Mouse (Mus musculus) hindbrain, embryonic 10.5 days (tissue): ENCODE measurements around the gene Ccnc. TPM values are rescaled to one million over a fixed set of nuclear protein-coding genes. Genes with fewer than 3 reads are reported as not detected.
"Not testable (repeated sequence)": the region's sequence is repeated elsewhere in the genome, so short reads cannot be mapped to it uniquely, and the experiment has no call there.

Experiments
- DNase-seq: peaks from one replicate; pipeline ENCODE4 v3.0.0-alpha.2; 2017; ENCODE audit warnings: low spot score
- H3K27ac ChIP-seq: fragments of 300-500 bp; sonication (generic); 2 replicates; pipeline ENCODE4 v1.5.1; 2016; ENCODE audit warnings: mild to moderate bottlenecking, moderate library complexity
- H3K27me3 ChIP-seq: fragments of 300-500 bp; sonication (generic); 2 replicates; pipeline ENCODE4 v1.6.1; 2016; ENCODE audit warnings: mild to moderate bottlenecking; ENCODE audit not compliant: poor library complexity, insufficient read depth, severe bottlenecking
- H3K36me3 ChIP-seq: fragments of 300-500 bp; sonication (generic); 2 replicates; pipeline ENCODE4 v1.6.1; 2016; ENCODE audit warnings: mild to moderate bottlenecking, moderate library complexity
- H3K4me1 ChIP-seq: fragments of 300-500 bp; sonication (generic); replicated peaks from 2 replicates; pipeline ENCODE4 v1.6.1; 2016; ENCODE audit warnings: mild to moderate bottlenecking
- H3K4me3 ChIP-seq: fragments of 300-500 bp; sonication (generic); 2 replicates; pipeline ENCODE4 v1.5.1; 2016; ENCODE audit warnings: mild to moderate bottlenecking, moderate library complexity
- H3K9me3 ChIP-seq: fragments of 300-500 bp; sonication (generic); 2 replicates; pipeline ENCODE4 v1.6.1; 2016; ENCODE audit warnings: mild to moderate bottlenecking, moderate library complexity
- WGBS: fragments of 180-500 bp; shearing (Covaris S2); methylation state at CpG from one replicate; pipeline ENCODE4 v1.1.7; 2016; 5-methylcytosine and 5-hydroxymethylcytosine counted together
- polyA plus RNA-seq: library from polyadenylated mRNA; unstranded; fragments of >200 nt; fragmentation: Nextera tagmentation; extraction: Ambion mirVana; gene quantifications from 2 replicates; pipeline ENCODE4 v1.2.1, GENCODE M21; 2016

Gene Ccnc
- polyA plus RNA-seq, 1 experiment from 2014 or later = 65.1 TPM

DNA sequence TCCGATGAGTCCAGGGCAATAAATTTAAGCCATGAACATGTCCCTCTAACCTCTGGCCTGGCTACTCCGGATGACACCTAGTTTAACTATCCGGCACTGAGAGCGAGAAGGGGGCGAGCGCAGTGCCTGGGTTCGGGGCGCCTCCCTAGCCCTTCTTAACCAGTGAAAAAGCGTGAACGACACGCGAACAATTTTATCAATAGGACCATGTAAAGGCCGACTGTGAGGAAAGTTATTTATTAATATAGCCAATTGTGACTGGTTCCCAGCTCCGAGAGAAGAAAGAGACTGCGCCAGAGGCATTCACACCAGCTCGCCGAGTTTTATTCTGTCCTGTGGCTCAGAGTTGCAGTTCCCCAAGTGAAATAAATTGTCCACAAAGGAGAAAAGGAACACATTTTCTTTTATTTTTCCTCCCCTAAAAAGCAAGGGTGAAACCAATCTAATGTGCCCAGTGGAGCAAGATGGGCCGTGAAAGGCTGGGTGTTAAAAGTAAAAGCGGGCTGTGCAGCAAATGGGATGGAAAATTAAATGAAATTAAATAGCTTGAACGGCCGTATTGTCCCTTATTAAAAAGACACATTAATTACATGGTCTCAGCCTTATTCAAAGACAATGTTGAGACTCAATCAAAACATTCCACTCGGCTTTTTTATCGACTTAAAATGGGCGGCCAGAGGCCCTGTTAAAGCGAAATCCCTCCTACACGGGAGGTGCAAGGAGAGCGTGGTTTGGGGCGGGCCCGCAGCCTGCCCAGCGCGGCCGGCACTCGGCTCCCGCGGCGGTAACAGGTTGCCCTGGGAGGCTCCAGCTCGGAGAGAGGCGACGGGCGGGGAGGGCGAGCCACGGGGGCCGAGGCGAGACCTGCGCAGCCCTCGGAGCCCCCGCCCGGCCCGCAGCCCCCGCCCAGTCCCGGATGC is 39.5 kb upstream of the Ccnc start:
- Histone ChIP-seq H3K4me1 (peaks cover 16% of the 10 kb centered on the region), H3K4me3 (peak overlapping the region; percentile 66), H3K27ac (peak overlapping the region; percentile 88), H3K9me3 (no peaks in the 10 kb centered on the region), H3K36me3 (no peaks in the 10 kb centered on the region), H3K27me3 (peaks cover 99% of the 10 kb centered on the region)
- WGBS = 1% methylated on average over 51 of the region's 51 CpGs
- DNase-seq = peak; percentile 70

DNA sequence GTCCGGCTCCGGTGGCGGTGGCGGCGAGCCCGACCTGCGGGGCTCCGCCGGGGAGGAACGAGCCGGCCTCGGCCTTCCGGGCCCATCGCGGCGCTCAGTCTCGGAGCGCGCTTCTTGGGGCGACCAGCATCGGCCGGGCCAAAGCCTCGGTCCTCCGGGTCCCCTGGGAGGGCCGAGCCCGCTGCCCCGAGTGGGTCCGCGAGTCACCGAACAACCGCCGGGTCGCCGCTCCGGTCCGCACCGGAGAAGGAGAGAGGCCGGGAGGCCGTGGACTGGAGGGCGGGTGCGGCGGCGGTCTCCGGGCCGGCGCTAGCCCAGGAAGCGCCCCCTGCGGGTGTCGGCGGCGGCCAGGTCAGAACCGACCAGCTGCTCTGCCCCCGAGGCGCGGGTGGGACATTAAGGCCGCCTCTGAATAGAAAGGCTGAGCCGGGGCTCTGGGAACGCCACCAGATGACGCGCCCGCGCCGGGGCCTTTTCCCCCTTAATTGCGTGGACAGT is 38.7 kb upstream of the Ccnc start:
- DNase-seq = peak; percentile 81
- H3K9me3 ChIP-seq = no peaks in the 10 kb centered on the region
- peaks cover 99% of the 10 kb centered on the region for H3K27me3 ChIP-seq
- peaks cover 16% of the 10 kb centered on the region for H3K4me1 ChIP-seq
- H3K36me3 ChIP-seq = no peaks in the 10 kb centered on the region
- WGBS = under 1% methylated on average over 58 of the region's 64 CpGs
- peak overlapping the region; percentile 88 for H3K27ac ChIP-seq
- peak overlapping the region; percentile 66 for H3K4me3 ChIP-seq

DNA sequence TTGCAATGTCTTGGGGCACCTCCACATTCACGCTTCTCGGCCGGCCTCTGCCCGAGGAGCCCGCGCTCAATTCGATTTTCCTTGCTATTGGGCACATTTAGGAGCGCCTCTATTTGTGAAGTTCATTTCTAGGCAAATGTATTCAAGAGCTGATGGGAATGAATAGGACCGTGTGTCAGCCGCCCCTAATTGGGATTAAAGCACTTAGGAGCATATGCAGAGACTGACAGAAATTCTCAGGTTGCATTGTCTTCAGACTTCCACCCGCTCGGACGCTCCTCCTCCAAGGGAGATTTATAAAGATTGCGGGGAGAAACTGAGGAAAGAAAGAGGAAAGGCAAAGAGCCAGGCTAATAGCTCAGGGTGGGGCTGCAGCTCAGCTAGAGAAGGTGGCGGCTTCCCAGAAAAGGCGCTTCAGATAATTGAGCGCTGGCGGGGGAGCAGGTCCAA is 38.0 kb upstream of the Ccnc start:
- H3K36me3 ChIP-seq = no peaks in the 10 kb centered on the region
- peaks cover 16% of the 10 kb centered on the region for H3K4me1 ChIP-seq
- WGBS = under 1% methylated on average over 18 of the region's 18 CpGs
- H3K9me3 ChIP-seq = no peaks in the 10 kb centered on the region
- H3K4me3 ChIP-seq = peak overlapping the region; percentile 66; the same call in 1 of the 2 replicates
- H3K27me3 ChIP-seq = peaks cover 96% of the 10 kb centered on the region
- peak; percentile 70 for DNase-seq
- H3K27ac ChIP-seq = no peak overlapping the region

DNA sequence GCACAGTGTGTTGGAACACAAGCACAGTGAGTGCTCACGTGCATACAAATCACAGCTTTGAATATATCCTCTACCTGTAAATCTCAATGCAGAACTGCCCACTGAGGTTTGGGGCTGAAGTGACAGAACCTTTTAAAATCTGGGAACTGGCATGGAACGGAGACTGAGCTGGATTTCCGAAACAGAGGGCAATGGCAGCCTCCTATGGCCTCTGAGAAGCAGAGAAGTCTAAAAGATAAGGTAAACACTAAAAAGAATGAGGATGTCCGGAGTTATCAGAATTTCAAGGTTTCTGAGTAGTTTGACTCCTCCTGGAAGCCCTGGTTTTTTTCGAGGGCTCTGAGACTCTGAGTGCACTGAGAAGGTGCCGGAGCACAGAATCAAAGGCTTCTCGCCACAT is 37.3 kb upstream of the Ccnc start:
- Histone ChIP-seq H3K27me3 (peaks cover 96% of the 10 kb centered on the region), H3K4me1 (peaks cover 14% of the 10 kb centered on the region), H3K27ac (no peak overlapping the region), H3K36me3 (no peaks in the 10 kb centered on the region), H3K9me3 (no peaks in the 10 kb centered on the region), H3K4me3 (no peak overlapping the region)
- no peak for DNase-seq
- WGBS = 7% methylated on average over 7 of the region's 7 CpGs

DNA sequence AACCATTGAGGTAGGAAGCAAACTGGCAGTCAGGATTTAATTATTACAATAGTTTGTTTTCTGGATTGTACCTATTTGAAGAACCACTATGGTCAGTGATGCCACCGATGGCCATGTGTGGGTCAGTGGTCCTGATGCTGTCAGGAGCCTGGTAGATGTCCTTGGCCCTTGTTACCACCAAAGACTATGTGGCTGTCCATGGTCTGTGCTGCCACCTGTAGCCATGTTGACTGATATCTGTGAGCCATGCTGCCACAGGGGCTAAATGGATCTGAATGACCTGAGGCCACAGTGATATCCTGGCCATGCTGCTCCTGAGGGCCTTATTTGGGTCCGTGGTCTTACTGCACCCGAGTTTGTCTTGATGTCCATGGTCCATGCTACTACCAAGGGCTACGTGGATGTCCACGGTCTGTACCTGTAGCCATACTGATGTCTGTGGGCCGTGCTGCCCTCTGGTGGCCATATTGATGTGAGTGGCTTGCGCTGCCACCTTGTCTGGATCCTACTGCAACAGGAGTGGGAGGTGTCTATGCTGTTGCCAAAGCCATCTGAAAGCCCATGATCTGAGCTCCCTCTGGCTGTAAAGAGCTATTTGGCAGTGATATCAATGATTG is 31.8 kb upstream of the Ccnc start:
- Histone ChIP-seq H3K27me3 (peaks cover 52% of the 10 kb centered on the region), H3K4me1 (no peaks in the 10 kb centered on the region), H3K9me3 (no peaks in the 10 kb centered on the region), H3K36me3 (no peaks in the 10 kb centered on the region), H3K4me3 (no peak overlapping the region), H3K27ac (no peak overlapping the region)
- DNase-seq = peak; percentile 59
- 33% methylated on average over 7 of the region's 7 CpGs for WGBS

DNA sequence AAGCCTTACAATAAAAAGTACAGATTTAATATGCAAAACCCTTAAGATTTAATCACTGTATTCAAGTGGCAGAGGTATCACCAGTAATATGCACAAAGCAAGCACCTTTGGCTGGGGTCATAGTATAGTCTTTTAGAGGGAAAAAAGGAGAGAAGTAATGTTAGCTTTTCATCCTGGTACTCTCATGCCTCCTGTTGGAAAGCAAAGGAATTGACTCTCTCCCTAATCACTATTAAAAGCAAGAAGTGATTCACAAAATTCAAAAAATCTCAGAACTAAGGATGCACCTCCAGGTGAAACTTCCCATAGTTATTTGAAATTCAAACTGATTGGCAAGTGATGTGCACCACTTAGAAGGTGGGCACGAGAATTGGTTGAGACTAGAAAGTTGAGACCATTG is 22.5 kb upstream of the Ccnc start:
- WGBS = 57% methylated on average over 1 of the region's 1 CpGs
- no peak for DNase-seq

DNA sequence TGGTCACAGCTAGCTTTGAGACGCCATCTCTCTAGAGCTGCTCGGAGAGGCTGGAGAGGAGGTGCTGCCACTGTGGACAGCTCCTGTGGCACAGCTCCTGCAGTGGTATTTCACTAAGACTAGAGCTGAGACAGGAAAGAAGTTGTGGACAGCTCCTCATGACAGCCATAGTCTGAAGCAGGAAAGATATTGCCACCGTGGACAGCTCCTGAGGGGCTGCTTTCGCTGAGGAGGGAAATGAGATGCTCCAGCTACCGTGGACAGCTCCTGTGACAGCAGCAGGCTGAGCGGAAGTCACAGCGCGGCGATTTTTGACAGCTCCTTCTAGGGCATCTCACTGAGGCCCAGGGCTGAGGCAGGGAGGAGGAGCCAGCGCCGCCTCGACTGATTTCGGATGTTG is 15.4 kb upstream of the Ccnc start:
- Histone ChIP-seq H3K4me3 (peak overlapping the region; percentile 28), H3K4me1 (peaks cover 7% of the 10 kb centered on the region; the same call in 1 of the 2 replicates), H3K36me3 (no peaks in the 10 kb centered on the region), H3K27me3 (no peaks in the 10 kb centered on the region), H3K27ac (no peak overlapping the region), H3K9me3 (no peaks in the 10 kb centered on the region)
- peak; percentile 82 for DNase-seq
- WGBS = 8% methylated on average over 13 of the region's 13 CpGs

More for the DNA sequence above, 22.5 kb upstream of the Ccnc start:
- H3K9me3 ChIP-seq = no peaks in the 10 kb centered on the region
- no peak overlapping the region for H3K4me3 ChIP-seq
- no peaks in the 10 kb centered on the region for H3K4me1 ChIP-seq
- H3K27me3 ChIP-seq = no peaks in the 10 kb centered on the region
- H3K36me3 ChIP-seq = no peaks in the 10 kb centered on the region
- H3K27ac ChIP-seq = no peak overlapping the region

DNA sequence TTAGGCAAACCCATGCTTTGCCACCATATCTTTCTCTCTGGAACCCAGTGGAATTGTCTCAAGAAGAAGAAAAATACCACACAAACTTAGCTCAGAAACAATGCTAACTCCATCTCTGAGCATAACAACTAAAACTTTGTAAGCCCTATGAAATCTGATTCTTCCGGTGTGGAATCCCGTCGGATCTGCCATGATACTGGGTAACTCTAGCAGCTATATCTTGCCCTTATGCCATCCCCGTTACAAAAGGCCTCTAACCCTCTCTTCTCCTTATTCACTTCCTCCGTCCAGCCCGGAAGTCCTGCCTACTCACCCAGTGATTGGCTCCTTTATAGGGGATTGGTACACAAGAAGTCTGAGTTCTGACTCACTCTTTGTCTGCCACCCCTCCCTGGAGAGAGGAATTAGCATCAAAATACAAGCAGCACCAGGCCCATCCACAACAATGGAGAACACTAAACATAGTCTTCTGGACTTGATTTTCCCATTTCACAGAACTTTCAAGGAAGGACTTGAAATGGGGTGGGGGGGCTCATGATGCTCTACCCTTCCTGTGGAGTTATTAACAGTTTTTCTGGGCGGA is 4.7 kb upstream of the Ccnc start:
- 43% methylated on average over 7 of the region's 7 CpGs for WGBS
- Histone ChIP-seq H3K4me1 (peaks cover 7% of the 10 kb centered on the region; the same call in 1 of the 2 replicates), H3K4me3 (no peak overlapping the region), H3K36me3 (no peaks in the 10 kb centered on the region), H3K27ac (peak overlapping the region; percentile 56), H3K27me3 (no peaks in the 10 kb centered on the region), H3K9me3 (no peaks in the 10 kb centered on the region)
- peak; percentile 30 for DNase-seq

DNA sequence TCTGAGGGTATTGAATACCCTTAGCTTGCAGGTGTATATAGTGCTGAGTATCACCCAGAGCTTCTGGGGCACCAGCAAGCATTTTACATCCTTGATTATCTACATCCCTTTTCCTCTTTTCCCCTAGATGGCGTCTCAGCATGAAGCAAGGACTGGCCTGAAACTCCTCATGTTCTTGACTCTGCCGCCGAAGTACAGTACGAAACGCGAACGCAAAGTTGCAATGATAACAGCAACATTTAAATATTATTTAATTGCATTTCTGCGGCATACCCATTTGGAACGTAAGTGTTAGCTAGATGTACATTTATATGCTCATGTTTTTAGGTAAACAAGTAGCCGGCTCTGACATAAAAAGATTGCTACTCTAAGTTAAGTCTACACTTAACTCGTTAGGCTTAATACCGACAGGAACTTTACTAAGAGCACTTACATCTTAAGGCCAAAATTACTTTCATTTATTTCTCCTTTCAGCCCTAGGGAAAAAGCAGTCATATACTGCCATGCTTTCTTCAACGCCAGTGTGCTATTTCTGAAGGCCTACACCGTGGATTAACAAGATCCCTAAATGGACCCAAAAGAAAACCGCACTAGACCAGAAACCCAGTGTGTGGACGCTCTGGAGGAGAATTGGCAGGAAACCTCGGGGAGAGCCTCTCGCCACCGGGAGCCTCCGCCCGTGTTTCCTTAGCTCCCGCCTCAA is 438 bp upstream of the Ccnc start:
- Histone ChIP-seq H3K4me3 (peak overlapping the region; percentile 86), H3K27ac (peak overlapping the region; percentile 92), H3K9me3 (no peaks in the 10 kb centered on the region), H3K36me3 (peaks cover 4% of the 10 kb centered on the region; the same call in 1 of the 2 replicates), H3K27me3 (no peaks in the 10 kb centered on the region), H3K4me1 (peaks cover 18% of the 10 kb centered on the region)
- WGBS = 1% methylated on average over 22 of the region's 22 CpGs
- peak; percentile 36 for DNase-seq

DNA sequence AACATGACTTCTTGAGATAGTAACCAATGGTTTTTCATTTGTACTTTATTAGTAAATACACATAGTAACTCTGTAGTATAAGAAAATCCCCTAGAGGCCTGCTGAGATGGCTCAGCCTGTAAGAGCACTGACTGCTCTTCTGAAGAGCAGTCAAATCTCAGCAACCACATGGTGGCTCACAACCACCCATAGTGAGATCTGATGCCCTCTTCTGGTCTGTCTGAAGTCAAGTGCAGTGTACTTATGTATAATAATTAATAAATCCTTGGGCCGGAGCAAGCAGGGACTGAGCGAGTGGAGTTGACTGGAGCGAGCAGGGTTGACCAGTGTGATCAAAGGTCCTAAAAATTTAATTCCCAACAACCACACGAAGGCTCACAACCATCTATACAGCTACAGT is 11.7 kb downstream of the Ccnc start:
- H3K27me3 ChIP-seq = no peaks in the 10 kb centered on the region
- H3K9me3 ChIP-seq = no peaks in the 10 kb centered on the region
- H3K4me1 ChIP-seq = no peaks in the 10 kb centered on the region
- no peak overlapping the region for H3K27ac ChIP-seq
- no peak for DNase-seq
- WGBS = 92% methylated on average over 4 of the region's 4 CpGs
- H3K36me3 ChIP-seq = peaks cover 82% of the 10 kb centered on the region
- no peak overlapping the region for H3K4me3 ChIP-seq

DNA sequence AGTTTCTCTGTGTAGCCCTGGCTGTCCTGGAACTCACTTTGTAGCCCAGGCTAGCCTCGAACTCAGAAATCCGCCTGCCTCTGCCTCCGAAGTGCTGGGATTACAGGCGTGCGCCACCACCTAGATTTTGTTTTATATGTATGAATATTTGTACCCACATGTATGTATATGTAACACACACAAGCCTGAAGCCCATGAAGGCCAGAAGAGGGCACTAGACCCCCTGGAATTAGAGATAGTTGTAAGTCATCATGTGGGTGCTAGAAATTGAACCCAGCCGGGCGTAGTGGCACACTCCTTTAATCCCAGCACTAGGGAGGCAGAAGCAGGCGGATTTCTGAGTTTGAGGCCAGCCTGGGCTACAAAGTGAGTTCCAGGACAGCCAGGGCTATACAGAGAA is 16.6 kb downstream of the Ccnc start:
- not testable (repeated sequence) for H3K4me3 ChIP-seq, H3K4me1 ChIP-seq, DNase-seq, H3K9me3 ChIP-seq, H3K27me3 ChIP-seq, H3K27ac ChIP-seq
- peaks cover 67% of the 10 kb centered on the region for H3K36me3 ChIP-seq
- WGBS = 95% methylated on average over 8 of the region's 8 CpGs

DNA sequence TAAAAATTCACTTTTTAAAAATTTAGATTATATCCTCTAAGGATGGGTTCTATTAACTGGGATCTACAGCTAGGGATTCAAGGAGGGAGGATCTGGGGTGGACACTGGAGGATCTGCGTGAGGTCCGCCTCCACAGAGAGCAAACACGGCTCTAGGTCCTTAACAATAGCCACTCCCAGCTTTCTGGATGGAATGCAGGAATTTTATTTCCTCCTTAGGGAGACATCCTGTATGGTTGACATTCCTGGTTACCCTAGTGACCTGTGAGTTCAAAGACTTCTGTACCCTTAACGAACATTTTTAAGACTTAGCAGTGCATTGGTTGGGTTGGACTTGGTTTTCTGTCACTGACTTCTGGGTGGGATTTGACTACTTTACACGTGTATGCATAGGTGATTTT is 18.2 kb downstream of the Ccnc start:
- Histone ChIP-seq H3K9me3 (no peaks in the 10 kb centered on the region), H3K36me3 (peaks cover 53% of the 10 kb centered on the region), H3K27ac (no peak overlapping the region), H3K27me3 (no peaks in the 10 kb centered on the region), H3K4me1 (no peaks in the 10 kb centered on the region), H3K4me3 (no peak overlapping the region)
- 80% methylated on average over 5 of the region's 5 CpGs for WGBS
- no peak for DNase-seq
